Mouse (Mus musculus) macrophage (primary cell): ENCODE measurements at regions not wholly inside any gene's neighbourhood (a gene's known extent, or its start where the extent isn't known, plus 50 kb on each side); places are given as distances from the start of the nearest gene placed in this dataset.

Experiments used
- H3K27ac ChIP-seq: fragments of 350-480 bp; formaldehyde crosslinking; 2 replicates; pipeline ENCODE4 v1.9.0; 2021
- H3K36me3 ChIP-seq: fragments of 350-480 bp; formaldehyde crosslinking; 2 replicates; pipeline ENCODE4 v1.9.0; 2021; ENCODE audit errors: inconsistent target
- H3K4me3 ChIP-seq: fragments of 350-480 bp; formaldehyde crosslinking; 2 replicates; pipeline ENCODE4 v1.9.0; 2021; ENCODE audit errors: inconsistent target
- H3K79me2 ChIP-seq: fragments of 350-480 bp; formaldehyde crosslinking; 2 replicates; pipeline ENCODE4 v1.9.0; 2021; ENCODE audit errors: inconsistent target
- WGBS: methylation state at CpG from one replicate; pipeline ENCODE4 v1.1.7; 2026; ENCODE audit warnings: inconsistent platforms; ENCODE audit not compliant: missing documents; 5-methylcytosine and 5-hydroxymethylcytosine counted together

- Histone ChIP-seq H3K27ac (no peak overlapping the region), H3K4me3 (no peak overlapping the region), H3K79me2 (no peaks in the 10 kb centered on the region), H3K36me3 (no peaks in the 10 kb centered on the region)
- WGBS, result 65% methylated on average over 11 of the region's 11 CpGs
Measured at GRCm38 (mm10) chr16:5537286-5538204, 281.8 kb upstream of the Eef2kmt start.

- no peak overlapping the region for H3K4me3 ChIP-seq
- no peaks in the 10 kb centered on the region for H3K79me2 ChIP-seq
- no peak overlapping the region for H3K27ac ChIP-seq
- H3K36me3 ChIP-seq, result no peaks in the 10 kb centered on the region
- 49% methylated on average over 14 of the region's 14 CpGs for WGBS
Measured at GRCm38 (mm10) chr16:5536515-5536972, 280.8 kb upstream of the Eef2kmt start.

- Histone ChIP-seq H3K79me2 (no peaks in the 10 kb centered on the region), H3K27ac (no peak overlapping the region), H3K36me3 (no peaks in the 10 kb centered on the region), H3K4me3 (no peak overlapping the region)
- 65% methylated on average over 8 of the region's 8 CpGs for WGBS
Measured at GRCm38 (mm10) chr16:5535414-5535813, 279.6 kb upstream of the Eef2kmt start.

GRCm38 (mm10) chr16:5534862-5535261 lies 279.1 kb upstream of the Eef2kmt start:
- Histone ChIP-seq H3K79me2 (no peaks in the 10 kb centered on the region), H3K27ac (no peak overlapping the region), H3K36me3 (no peaks in the 10 kb centered on the region), H3K4me3 (no peak overlapping the region)
- 59% methylated on average over 5 of the region's 5 CpGs for WGBS

GRCm38 (mm10) chr16:5534385-5534784 lies 278.6 kb upstream of the Eef2kmt start:
- Histone ChIP-seq H3K36me3 (no peaks in the 10 kb centered on the region), H3K79me2 (no peaks in the 10 kb centered on the region), H3K4me3 (no peak overlapping the region), H3K27ac (no peak overlapping the region)
- WGBS, result 50% methylated on average over 3 of the region's 3 CpGs

GRCm38 (mm10) chr16:5532281-5532680 lies 276.5 kb upstream of the Eef2kmt start:
- Histone ChIP-seq H3K4me3 (no peak overlapping the region), H3K36me3 (no peaks in the 10 kb centered on the region), H3K27ac (no peak overlapping the region), H3K79me2 (no peaks in the 10 kb centered on the region)
- WGBS, result 86% methylated on average over 3 of the region's 3 CpGs

- Histone ChIP-seq H3K36me3 (no peaks in the 10 kb centered on the region), H3K27ac (no peak overlapping the region), H3K4me3 (no peak overlapping the region), H3K79me2 (no peaks in the 10 kb centered on the region)
- 65% methylated on average over 2 of the region's 2 CpGs for WGBS
Measured at GRCm38 (mm10) chr16:5529823-5530222, 274.0 kb upstream of the Eef2kmt start.

- Histone ChIP-seq H3K79me2 (no peaks in the 10 kb centered on the region), H3K27ac (no peak overlapping the region), H3K4me3 (no peak overlapping the region), H3K36me3 (no peaks in the 10 kb centered on the region)
- WGBS, result 47% methylated on average over 4 of the region's 4 CpGs
Measured at GRCm38 (mm10) chr16:5527936-5528335, 272.2 kb upstream of the Eef2kmt start.

GRCm38 (mm10) chr16:5524375-5524774 lies 268.6 kb upstream of the Eef2kmt start:
- H3K27ac ChIP-seq, result no peak overlapping the region
- no peak overlapping the region for H3K4me3 ChIP-seq
- 72% methylated on average over 5 of the region's 5 CpGs for WGBS
- no peaks in the 10 kb centered on the region for H3K36me3 ChIP-seq
- no peaks in the 10 kb centered on the region for H3K79me2 ChIP-seq

- no peak overlapping the region for H3K4me3 ChIP-seq
- no peaks in the 10 kb centered on the region for H3K36me3 ChIP-seq
- H3K27ac ChIP-seq, result no peak overlapping the region
- H3K79me2 ChIP-seq, result no peaks in the 10 kb centered on the region
- 95% methylated on average over 7 of the region's 7 CpGs for WGBS
Measured at GRCm38 (mm10) chr16:5523402-5524021, 267.7 kb upstream of the Eef2kmt start.

GRCm38 (mm10) chr16:5517746-5518145 lies 262.0 kb upstream of the Eef2kmt start:
- no peak overlapping the region for H3K4me3 ChIP-seq
- no peaks in the 10 kb centered on the region for H3K79me2 ChIP-seq
- no peaks in the 10 kb centered on the region for H3K36me3 ChIP-seq
- H3K27ac ChIP-seq, result no peak overlapping the region
- WGBS, result 73% methylated on average over 5 of the region's 5 CpGs

GRCm38 (mm10) chr16:5515867-5516266 lies 260.1 kb upstream of the Eef2kmt start:
- Histone ChIP-seq H3K36me3 (no peaks in the 10 kb centered on the region), H3K79me2 (no peaks in the 10 kb centered on the region), H3K4me3 (no peak overlapping the region), H3K27ac (no peak overlapping the region)
- WGBS, result 92% methylated on average over 5 of the region's 5 CpGs

GRCm38 (mm10) chr16:5507261-5507660 lies 251.5 kb upstream of the Eef2kmt start:
- no peaks in the 10 kb centered on the region for H3K79me2 ChIP-seq
- H3K36me3 ChIP-seq, result no peaks in the 10 kb centered on the region
- no peak overlapping the region for H3K27ac ChIP-seq
- 87% methylated on average over 8 of the region's 8 CpGs for WGBS
- H3K4me3 ChIP-seq, result no peak overlapping the region

GRCm38 (mm10) chr16:5501961-5502360 lies 246.2 kb upstream of the Eef2kmt start:
- Histone ChIP-seq H3K79me2 (no peaks in the 10 kb centered on the region), H3K36me3 (no peaks in the 10 kb centered on the region), H3K4me3 (no peak overlapping the region), H3K27ac (no peak overlapping the region)
- 88% methylated on average over 7 of the region's 7 CpGs for WGBS

GRCm38 (mm10) chr16:5496051-5496685 lies 240.4 kb upstream of the Eef2kmt start:
- Histone ChIP-seq H3K4me3 (no peak overlapping the region), H3K79me2 (no peaks in the 10 kb centered on the region), H3K27ac (no peak overlapping the region), H3K36me3 (no peaks in the 10 kb centered on the region)
- 83% methylated on average over 2 of the region's 2 CpGs for WGBS
